Mouse (Mus musculus): ENCODE results near the gene Ak2.

DNA sequence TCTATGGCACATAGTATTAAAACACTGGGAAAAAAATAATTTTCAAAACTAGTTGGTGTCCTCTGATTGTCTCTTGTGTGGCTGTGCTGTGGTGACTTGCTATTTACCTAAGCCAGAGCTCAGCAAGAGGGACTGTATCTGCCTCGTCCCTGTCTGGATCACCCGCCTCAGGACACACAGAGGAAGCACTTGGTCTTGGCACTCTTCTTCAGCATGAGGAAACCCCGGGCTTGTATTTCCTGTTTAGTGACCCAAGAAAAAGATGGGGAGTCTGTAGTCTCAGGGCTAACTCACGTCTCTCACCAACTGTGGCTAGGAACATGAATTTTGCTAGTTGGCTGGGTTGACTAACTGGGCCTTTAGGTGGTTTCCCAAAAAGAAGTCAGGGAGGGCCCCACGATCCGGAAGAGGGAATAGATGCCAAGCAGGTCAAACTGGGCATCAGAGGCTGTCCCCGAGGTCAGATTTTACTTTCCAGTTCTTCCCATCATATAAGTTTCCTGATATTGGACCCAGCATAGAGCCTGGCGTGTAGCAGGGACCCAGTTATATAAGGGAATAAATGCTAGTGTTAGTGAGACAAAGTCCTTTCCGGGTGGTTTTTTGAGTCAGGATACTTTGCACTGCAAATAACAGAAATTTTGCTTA, 27.2 kb downstream of the Ak2 start:
- no peak for TF ChIP-seq GATA1 (IDR thresholded peaks at IDR 0.05; ENCODE audit: borderline replicate concordance, low read length)
- no peak for TF ChIP-seq FLI1 (IDR thresholded peaks at IDR 0.05; ENCODE audit: low read length)
